Mouse (Mus musculus) liver, postnatal 0 days (tissue): Measurements from ENCODE around the gene Gm49392.

Experiments used
- CTCF ChIP-seq: sonication (generic); IDR thresholded peaks from 2 replicates; pipeline ENCODE4 v1.5.1; 2016; ENCODE audit warnings: antibody characterized with exemption, low read depth
- EP300 ChIP-seq: IDR thresholded peaks from 2 replicates; pipeline ENCODE4 v1.6.1; 2016; ENCODE audit warnings: antibody characterized with exemption, low read depth, mild to moderate bottlenecking

- no peak for TF ChIP-seq CTCF
- no peak for TF ChIP-seq EP300
These were observed 1.1 kb downstream of the Gm49392 start for GRCm38 (mm10) chr13:60895406-60896160.
